Mouse (Mus musculus): ENCODE data around the gene Iqcn.

DNA sequence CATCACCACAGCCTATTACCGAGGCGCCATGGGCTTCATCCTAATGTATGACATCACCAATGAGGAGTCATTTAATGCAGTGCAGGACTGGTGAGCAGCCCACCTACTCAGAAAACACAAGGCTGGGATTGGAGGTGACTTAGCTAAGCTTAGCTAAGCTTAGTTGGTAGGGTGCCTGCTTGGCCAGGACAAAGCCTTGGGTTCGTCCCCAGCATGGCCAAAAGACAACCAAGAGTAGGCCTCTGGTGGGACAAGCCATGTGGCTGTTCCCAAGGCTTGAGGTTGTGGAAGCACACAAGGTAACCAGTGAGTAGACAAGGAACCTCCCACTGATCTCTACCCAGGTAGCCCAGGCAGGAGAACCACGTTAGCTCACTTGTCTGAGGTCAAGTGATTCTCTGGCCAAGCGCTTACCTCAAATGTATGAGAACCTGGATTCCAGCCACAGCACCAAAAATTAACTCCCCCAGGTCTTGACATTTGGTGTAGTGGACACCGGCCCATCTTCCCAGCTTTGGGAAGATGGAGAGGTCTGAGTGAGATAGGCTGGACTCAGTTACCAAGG, 53.3 kb downstream of the Iqcn start:
- TF ChIP-seq CTCF (IDR thresholded peaks at IDR 0.05 in 2 of 3, conservative IDR thresholded peaks at IDR 0.05 in 1 of 3; ENCODE audit: control insufficient read depth in 1 of 3, insufficient read depth in 1 of 3, low read depth in 2 of 3, low read length in 3 of 3, poor library complexity in 1 of 3, severe bottlenecking in 1 of 3) (no peak), MAFK (IDR thresholded peaks at IDR 0.05; ENCODE audit: borderline replicate concordance, low read depth, low read length) (no peak), EP300 (IDR thresholded peaks at IDR 0.05; ENCODE audit: low read depth in 1 of 2, low read length in 2 of 2) (no peak)
